Mouse (Mus musculus) kidney, embryonic 16.5 days (tissue): Measurements from ENCODE around the gene Zfp984. TPM values are rescaled to one million over a fixed set of nuclear protein-coding genes. Genes with fewer than 3 reads are reported as not detected.
"Not testable (repeated sequence)": the region's sequence is repeated elsewhere in the genome, so short reads cannot be mapped to it uniquely, and the experiment has no call there.

Source experiments
- ATAC-seq: fragments of 200-750 bp; cut with Nextera tagmentation; 2 replicates; pipeline ENCODE4 v1.8.0; 2017; ENCODE audit warnings: moderate TSS enrichment; ENCODE audit not compliant: low FRiP score, low TSS enrichment
- H3K27ac ChIP-seq: fragments of 300-500 bp; sonication (generic); 2 replicates; pipeline ENCODE4 v1.5.1; 2014; ENCODE audit warnings: low read length
- H3K27me3 ChIP-seq: fragments of 300-500 bp; sonication (generic); 2 replicates; pipeline ENCODE4 v1.6.1; 2014; ENCODE audit warnings: low read length, control low read depth, mixed read lengths; ENCODE audit not compliant: insufficient read depth
- H3K36me3 ChIP-seq: fragments of 300-500 bp; sonication (generic); 2 replicates; pipeline ENCODE4 v1.6.1; 2014; ENCODE audit warnings: low read length, control low read depth, mixed read lengths; ENCODE audit not compliant: insufficient read depth
- H3K4me1 ChIP-seq: fragments of 300-500 bp; sonication (generic); 2 replicates; pipeline ENCODE4 v1.6.1; 2014; ENCODE audit warnings: low read length, control low read depth, mixed read lengths; ENCODE audit not compliant: insufficient read depth
- H3K4me2 ChIP-seq: fragments of 300-500 bp; sonication (generic); replicated peaks from 2 replicates; pipeline ENCODE4 v1.6.1; 2014; ENCODE audit warnings: low read depth, low read length
- H3K4me3 ChIP-seq: fragments of 300-500 bp; sonication (generic); 2 replicates; pipeline ENCODE4 v1.5.1; 2014; ENCODE audit warnings: mild to moderate bottlenecking, low read length
- H3K9ac ChIP-seq: fragments of 300-500 bp; sonication (generic); replicated peaks from 2 replicates; pipeline ENCODE4 v1.6.1; 2014; ENCODE audit warnings: low read length
- H3K9me3 ChIP-seq: fragments of 300-500 bp; sonication (generic); 2 replicates; pipeline ENCODE4 v1.6.1; 2016; ENCODE audit warnings: low read length, control low read depth
- WGBS: fragments of 180-500 bp; shearing (Covaris S2); extraction: QIAGEN DNeasy Blood & Tissue Kit; methylation state at CpG from one replicate; pipeline ENCODE4 v1.1.7; 2014; 5-methylcytosine and 5-hydroxymethylcytosine counted together
- polyA plus RNA-seq: library from polyadenylated mRNA; unstranded; fragments of >200 nt; fragmentation: Nextera tagmentation; extraction: Ambion mirVana; gene quantifications from 2 replicates; pipeline ENCODE4 v1.2.1, GENCODE M21; 2015

Zfp984 gene
- polyA plus RNA-seq, 1 experiment from 2014 or later = 11.0 TPM

DNA sequence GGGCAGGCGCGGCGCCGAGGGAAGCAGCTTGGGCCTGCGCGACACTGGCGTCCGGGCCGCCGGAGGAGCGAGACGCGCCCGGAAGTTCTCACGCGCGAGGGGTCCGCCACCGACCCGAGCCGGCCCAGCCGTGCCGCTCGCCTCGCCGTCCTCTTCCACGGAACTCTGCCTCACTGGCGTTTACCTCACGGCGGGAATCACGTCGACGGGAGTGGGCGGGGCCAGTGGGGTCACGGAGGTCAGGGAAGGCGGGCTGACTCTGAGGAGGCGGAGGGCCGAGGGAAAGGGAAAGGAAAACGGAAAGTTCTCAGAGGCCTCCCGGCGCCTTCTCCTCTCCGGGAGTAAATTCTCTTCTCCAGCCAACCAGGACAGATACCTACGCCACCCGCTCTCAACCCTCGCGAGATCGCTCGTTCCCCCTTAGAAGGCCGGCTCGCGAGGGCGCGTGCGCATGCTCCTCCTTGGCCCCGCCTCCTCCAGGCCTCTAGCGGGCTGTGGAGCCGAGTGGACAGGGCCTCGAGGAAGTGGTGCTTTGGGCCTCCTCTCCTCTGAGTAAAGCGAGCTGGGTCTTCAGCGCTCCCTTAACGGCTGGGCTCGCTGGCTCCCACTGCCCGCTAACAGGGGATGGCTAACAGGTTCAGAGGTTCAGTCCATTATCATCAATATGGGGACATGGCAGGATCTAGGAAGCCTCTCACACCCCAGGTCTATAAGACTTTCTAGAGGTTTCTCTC lies 70.8 kb downstream of the Zfp984 start:
- not testable (repeated sequence) for H3K9me3 ChIP-seq, H3K27me3 ChIP-seq, H3K4me1 ChIP-seq, H3K36me3 ChIP-seq, ATAC-seq, H3K27ac ChIP-seq
- Histone ChIP-seq H3K4me2 (peak overlapping the region; percentile 50), H3K4me3 (peak overlapping the region; percentile 41), H3K9ac (0 out of 2 replicates have a peak overlapping the region, but pooled peaks have one; percentile 36)
- 29% methylated on average over 51 of the region's 63 CpGs for WGBS

Other genes with a start within 250 kb of the Zfp984 start
- 4.1 and 4.5 TPM in 2 replicates for gene Zfp979, start 167.3 kb downstream of the Zfp984 start, polyA plus RNA-seq
- gene Zfp534, start 107.2 kb downstream of the Zfp984 start, polyA plus RNA-seq = not detected in 2 replicates
- 5.4 TPM in 2 replicates for gene Zfp933, start 38.6 kb upstream of the Zfp984 start, polyA plus RNA-seq
- 55.3 and 55.4 TPM in 2 replicates for gene Miip, start 59.0 kb upstream of the Zfp984 start, polyA plus RNA-seq
- gene Fv1, start 59.2 kb upstream of the Zfp984 start, polyA plus RNA-seq = 12.9 and 13.1 TPM in 2 replicates
- 45.4 and 47.1 TPM in 2 replicates for gene Mfn2, start 94.9 kb upstream of the Zfp984 start, polyA plus RNA-seq
- gene Plod1, start 127.0 kb upstream of the Zfp984 start, polyA plus RNA-seq = 58.6 and 61.5 TPM in 2 replicates
- 10.4 and 13.9 TPM in 2 replicates for gene 2510039O18Rik, start 131.1 kb upstream of the Zfp984 start, polyA plus RNA-seq
- 0.21 TPM in 1 of 2 replicates, not detected in the other for gene Nppb, start 176.0 kb upstream of the Zfp984 start, polyA plus RNA-seq
- 0.41 and 1.00 TPM in 2 replicates for gene Nppa, start 190.9 kb upstream of the Zfp984 start, polyA plus RNA-seq
- 6.4 and 6.8 TPM in 2 replicates for gene Clcn6, start 229.0 kb upstream of the Zfp984 start, polyA plus RNA-seq
- 26.5 and 28.1 TPM in 2 replicates for gene Mthfr, start 229.3 kb upstream of the Zfp984 start, polyA plus RNA-seq